Mouse (Mus musculus) lung, postnatal 0 days (tissue): Measurements from ENCODE around the gene Smg6.

Experiments
- CTCF ChIP-seq: IDR thresholded peaks from 2 replicates; pipeline ENCODE4 v1.5.1; 2016; ENCODE audit warnings: antibody characterized with exemption, mild to moderate bottlenecking
- EP300 ChIP-seq: IDR thresholded peaks from 2 replicates; pipeline ENCODE4 v1.6.1; 2016; ENCODE audit warnings: antibody characterized with exemption, mild to moderate bottlenecking, control low read depth

DNA sequence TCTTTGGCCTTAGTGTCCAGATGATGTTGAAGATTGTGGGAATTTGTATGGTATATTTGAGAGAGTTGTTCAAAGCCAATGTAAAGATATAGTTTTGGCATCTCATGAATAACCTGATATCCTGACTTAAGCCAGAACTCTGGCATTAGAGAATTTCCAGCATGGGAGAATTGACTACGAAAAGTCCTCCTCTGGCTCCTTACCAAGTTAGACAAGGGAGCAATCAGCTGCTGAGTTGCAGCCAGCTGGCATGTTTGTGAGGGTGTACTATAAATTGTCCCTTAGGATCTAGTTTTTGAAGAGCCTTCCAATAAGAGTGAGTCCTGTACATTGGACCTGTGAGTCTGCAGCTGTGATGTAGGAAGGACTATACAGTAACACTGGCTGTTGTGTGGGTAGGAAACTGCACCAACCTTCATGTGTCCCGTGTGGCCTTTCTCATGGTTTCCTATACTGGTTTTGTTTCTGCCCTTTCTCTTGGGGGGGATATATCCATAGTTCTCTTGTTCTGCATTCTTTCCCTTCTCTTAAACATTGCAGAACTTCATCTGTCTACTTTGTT is 37.3 kb downstream of the Smg6 start:
- TF ChIP-seq CTCF = no peak
- TF ChIP-seq EP300 = no peak
